ENCODE assay signal across 16 mouse cellular contexts in genomic region chr2:107614715-107615114, GRCm38 (mm10).
A peak's percentile ranks its signal among the peaks of the same experiment; 100 is the strongest.
DNase-seq lines count a peak whose midpoint lies in the region; TF ChIP-seq lines count a peak whose summit lies in the region.
"Had no signal": no experiment of that assay in that cellular context is flagged by ENCODE, and none has a peak within 500 bp of the region (broad histone marks: within the 10 kb centered on the region; RNA-seq: fewer than 3 reads in every experiment).

No protein-coding gene starts in this region.

- WGBS in heart, embryonic 10.5 days = 50% methylated on average over 3 of the region's 3 CpGs

- TF ChIP-seq CTCF in layer of hippocampus, adult 2 months (conservative IDR thresholded peaks at IDR 0.05) = no peak

- H3K27me3 ChIP-seq in heart, embryonic 10.5 days (ENCODE audit: insufficient read depth, poor library complexity, severe bottlenecking) = no peaks in the 10 kb centered on the region
- H3K27me3 ChIP-seq: midbrain, embryonic 15.5 days had no signal

- no peaks in the 10 kb centered on the region for H3K4me1 ChIP-seq in heart, embryonic 10.5 days
- H3K4me1 ChIP-seq: midbrain, embryonic 15.5 days had no signal

- intact Hi-C loops in left cerebral cortex, postnatal 36 days (cut with DNase I) = no loop called here

- H3K4me3 ChIP-seq in heart, embryonic 10.5 days = no peak overlapping the region
- H3K4me3 ChIP-seq in layer of hippocampus, adult 2 months = no peak overlapping the region
- H3K4me3 ChIP-seq: midbrain, embryonic 15.5 days had no signal

- H3K36me3 ChIP-seq in heart, embryonic 10.5 days = no peaks in the 10 kb centered on the region
- H3K36me3 ChIP-seq: midbrain, embryonic 15.5 days had no signal

- H3K27ac ChIP-seq in heart, embryonic 10.5 days = no peak overlapping the region
- H3K27ac ChIP-seq in layer of hippocampus, adult 2 months = no peak overlapping the region
- H3K27ac ChIP-seq: macrophage; midbrain, embryonic 15.5 days had no signal

- peak; percentile 28 for DNase-seq in heart, adult 8-10 months (ENCODE audit: low spot score)
- no peak for DNase-seq in heart, embryonic 10.5 days (ENCODE audit: low spot score)
- DNase-seq in brain, embryonic 18.5 days (ENCODE audit: low read depth, low spot score) = peak; percentile 37
- peak; percentile 14 to 20 for DNase-seq in layer of hippocampus, adult 2 months (ENCODE audit: low spot score in 2 of 2)
- peak; percentile 12 to 13 for DNase-seq in left cerebral cortex, postnatal 36 days (ENCODE audit: low spot score in 2 of 2)
- no peak for DNase-seq in MN1 (ENCODE audit: low spot score)
- no peak for DNase-seq in ovary, postnatal 14 days (ENCODE audit: low spot score)
- no peak for DNase-seq in spleen, postnatal 14 days (ENCODE audit: low spot score in 2 of 2)
- DNase-seq: adrenal gland, postnatal 25 days; cerebellum, adult 11-12 months; kidney, adult 18-20 months; liver; lung, adult 2 months; thymus, adult 2 months had no signal

- no peaks in the 10 kb centered on the region for H3K9me3 ChIP-seq in heart, embryonic 10.5 days
- H3K9me3 ChIP-seq: midbrain, embryonic 15.5 days had no signal

Comparison
In these comparisons a context has a peak if more than half of its experiments do, and no peak if none do; other contexts are left out.
1. DNase-seq: peak in heart, adult 8-10 months (single experiment), brain, embryonic 18.5 days (single experiment), layer of hippocampus, adult 2 months (2 of 2) and left cerebral cortex, postnatal 36 days (2 of 2); none in heart, embryonic 10.5 days (single experiment), MN1 (single experiment), ovary, postnatal 14 days (single experiment) and spleen, postnatal 14 days (0 of 2).